Mouse (Mus musculus): ENCODE data around the gene Rpl22l1.
A peak's percentile ranks its signal among the peaks of the same experiment; 100 is the strongest.
"Not testable (repeated sequence)": the region's sequence is repeated elsewhere in the genome, so short reads cannot be mapped to it uniquely, and the experiment has no call there.

Gene Rpl22l1

GRCm38 (mm10) chr3:28805301-28806097, at the start of gene Rpl22l1:
TSS of gene Rpl22l1 (plus strand) at chr3:28805436.
- peak; percentile 96 for DNase-seq

GRCm38 (mm10) chr3:28755477-28755876, 49.8 kb upstream of the Rpl22l1 start:
- no peak for DNase-seq

GRCm38 (mm10) chr3:28761225-28761789, 43.9 kb upstream of the Rpl22l1 start:
- DNase-seq, result no peak

- no peak for DNase-seq
These were observed 38.3 kb upstream of the Rpl22l1 start for GRCm38 (mm10) chr3:28766935-28767334.

GRCm38 (mm10) chr3:28768222-28768621, 37.0 kb upstream of the Rpl22l1 start:
- no peak for DNase-seq

GRCm38 (mm10) chr3:28772919-28773318, 32.3 kb upstream of the Rpl22l1 start:
- DNase-seq, result not testable (repeated sequence)

GRCm38 (mm10) chr3:28775361-28775760, 29.9 kb upstream of the Rpl22l1 start:
- DNase-seq, result no peak

GRCm38 (mm10) chr3:28775958-28776357, 29.3 kb upstream of the Rpl22l1 start:
- DNase-seq, result no peak

GRCm38 (mm10) chr3:28776491-28776890, 28.7 kb upstream of the Rpl22l1 start:
- no peak for DNase-seq

GRCm38 (mm10) chr3:28780511-28780910, 24.7 kb upstream of the Rpl22l1 start:
- DNase-seq, result no peak

- peak; percentile 91 for DNase-seq
These were observed 24.2 kb upstream of the Rpl22l1 start, which contains the start of gene Eif5a2 for GRCm38 (mm10) chr3:28780994-28781393. TSS of gene Eif5a2 (plus strand) at chr3:28781276.

- DNase-seq, result no peak
These were observed 23.8 kb upstream of the Rpl22l1 start for GRCm38 (mm10) chr3:28781422-28781821.

GRCm38 (mm10) chr3:28781848-28782247, 23.4 kb upstream of the Rpl22l1 start:
- no peak for DNase-seq

GRCm38 (mm10) chr3:28784176-28784575, 21.1 kb upstream of the Rpl22l1 start:
- DNase-seq, result no peak

- DNase-seq, result no peak
These were observed 10.4 kb upstream of the Rpl22l1 start for GRCm38 (mm10) chr3:28794835-28795234.

- DNase-seq, result no peak
These were observed 2.9 kb downstream of the Rpl22l1 start for GRCm38 (mm10) chr3:28808039-28808643.

GRCm38 (mm10) chr3:28811441-28811840, 6.2 kb downstream of the Rpl22l1 start:
- DNase-seq, result no peak

- DNase-seq, result peak; percentile 31
These were observed 9.1 kb downstream of the Rpl22l1 start for GRCm38 (mm10) chr3:28814361-28814760.

GRCm38 (mm10) chr3:28816010-28816540, 10.8 kb downstream of the Rpl22l1 start:
- DNase-seq, result no peak

- no peak for DNase-seq
These were observed 21.0 kb downstream of the Rpl22l1 start for GRCm38 (mm10) chr3:28826272-28826671.

GRCm38 (mm10) chr3:28827605-28828004, 22.4 kb downstream of the Rpl22l1 start:
- DNase-seq, result no peak

- DNase-seq, result no peak
These were observed 24.2 kb downstream of the Rpl22l1 start for GRCm38 (mm10) chr3:28829454-28829853.

GRCm38 (mm10) chr3:28836796-28837371, 31.6 kb downstream of the Rpl22l1 start:
- no peak for DNase-seq
